Mouse (Mus musculus) embryonic facial prominence, embryonic 15.5 days (tissue): ENCODE measurements around the gene Unc80. TPM values are rescaled to one million over a fixed set of nuclear protein-coding genes. Genes with fewer than 3 reads are reported as not detected.
A peak's percentile ranks its signal among the peaks of the same experiment; 100 is the strongest.
"Not testable (repeated sequence)": the region's sequence is repeated elsewhere in the genome, so short reads cannot be mapped to it uniquely, and the experiment has no call there.

Experiments used
- ATAC-seq: fragments of 200-750 bp; cut with Nextera tagmentation; 2 replicates; pipeline ENCODE4 v1.8.0; 2017; ENCODE audit warnings: low read depth, moderate TSS enrichment; ENCODE audit not compliant: insufficient number of reproducible peaks, low FRiP score, low TSS enrichment
- H3K27ac ChIP-seq: fragments of 300-500 bp; sonication (generic); replicated peaks from 2 replicates; pipeline ENCODE4 v1.5.1; 2015; ENCODE audit warnings: mild to moderate bottlenecking, inconsistent platforms
- H3K27me3 ChIP-seq: fragments of 300-500 bp; sonication (generic); 2 replicates; pipeline ENCODE4 v1.6.1; 2015; ENCODE audit warnings: inconsistent platforms
- H3K36me3 ChIP-seq: fragments of 300-500 bp; sonication (generic); 2 replicates; pipeline ENCODE4 v1.6.1; 2015; ENCODE audit warnings: mild to moderate bottlenecking, inconsistent platforms
- H3K4me1 ChIP-seq: fragments of 300-500 bp; sonication (generic); 2 replicates; pipeline ENCODE4 v1.6.1; 2015; ENCODE audit warnings: inconsistent platforms
- H3K4me2 ChIP-seq: fragments of 300-500 bp; sonication (generic); replicated peaks from 2 replicates; pipeline ENCODE4 v1.6.1; 2015; ENCODE audit warnings: mild to moderate bottlenecking, inconsistent platforms
- H3K4me3 ChIP-seq: fragments of 300-500 bp; sonication (generic); replicated peaks from 2 replicates; pipeline ENCODE4 v1.5.1; 2015; ENCODE audit warnings: mild to moderate bottlenecking, inconsistent platforms
- H3K9ac ChIP-seq: fragments of 300-500 bp; sonication (generic); 2 replicates; pipeline ENCODE4 v1.6.1; 2015; ENCODE audit warnings: inconsistent platforms
- H3K9me3 ChIP-seq: fragments of 300-500 bp; sonication (generic); replicated peaks from 2 replicates; pipeline ENCODE4 v1.6.1; 2016; ENCODE audit warnings: inconsistent platforms
- WGBS: fragments of 180-500 bp; shearing (Covaris S2); methylation state at CpG from one replicate; pipeline ENCODE4 v1.1.7; 2015; 5-methylcytosine and 5-hydroxymethylcytosine counted together
- polyA plus RNA-seq: library from polyadenylated mRNA; unstranded; fragments of >200 nt; fragmentation: Nextera tagmentation; extraction: Ambion mirVana; gene quantifications from 2 replicates; pipeline ENCODE4 v1.2.1, GENCODE M21; 2015

The Unc80 gene
- polyA plus RNA-seq, 1 experiment from 2014 or later: 0.11 TPM

DNA sequence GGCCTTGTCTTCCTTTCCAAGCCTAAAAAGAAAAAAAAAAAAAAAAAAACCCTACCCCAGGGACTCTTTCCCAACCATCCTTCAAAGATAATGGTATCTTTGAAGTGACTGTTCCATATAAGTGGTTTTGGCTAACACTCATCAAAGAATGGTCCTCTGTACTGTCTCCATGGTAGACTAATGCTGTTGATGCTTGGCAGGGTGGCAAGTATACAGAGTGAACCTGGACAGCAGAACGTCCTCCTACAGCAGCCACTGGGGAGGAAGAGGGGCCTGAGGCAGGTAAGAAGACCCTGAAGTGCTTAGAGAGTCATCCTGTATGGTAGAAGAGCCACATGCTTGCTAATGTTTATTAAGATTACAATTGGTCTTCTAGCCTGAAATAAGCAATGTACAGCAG, 224.1 kb downstream of the Unc80 start:
- Histone ChIP-seq H3K9ac (no peak overlapping the region), H3K4me1 (no peaks in the 10 kb centered on the region), H3K36me3 (no peaks in the 10 kb centered on the region), H3K27me3 (no peaks in the 10 kb centered on the region), H3K4me2 (no peak overlapping the region), H3K4me3 (no peak overlapping the region), H3K9me3 (no peaks in the 10 kb centered on the region), H3K27ac (no peak overlapping the region)
- no peak for ATAC-seq
- 53% methylated on average over 1 of the region's 1 CpGs for WGBS

DNA sequence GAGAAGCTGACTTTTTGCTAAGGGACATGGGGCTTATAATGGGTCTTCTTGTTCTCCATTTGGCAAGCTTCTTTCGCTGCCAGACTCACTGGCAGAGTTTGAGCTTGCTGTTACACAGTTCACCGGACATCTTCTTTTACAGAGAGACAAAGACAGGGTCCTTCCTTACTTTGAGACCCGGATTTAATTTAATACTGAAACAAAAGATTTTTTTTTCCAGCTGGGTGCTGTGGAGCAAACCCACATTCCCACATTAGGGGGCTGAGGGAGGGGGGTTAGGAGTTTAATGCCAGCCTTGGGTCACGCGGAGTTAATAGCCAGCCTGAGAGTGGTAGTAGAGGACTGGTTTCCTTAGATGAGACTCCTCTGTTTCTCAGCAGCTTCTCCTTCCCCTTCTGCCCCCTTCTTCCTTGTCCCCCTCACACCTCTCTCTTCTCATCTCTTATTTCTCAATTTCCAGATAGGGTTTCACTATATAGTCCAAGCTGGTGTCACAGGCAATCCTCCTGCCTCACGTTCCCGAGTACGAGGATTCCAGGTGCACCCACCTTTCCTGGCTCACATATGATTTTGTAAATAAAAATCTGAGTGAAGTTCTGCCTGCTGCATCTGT, 224.7 kb downstream of the Unc80 start:
- ATAC-seq: no peak
- WGBS: 74% methylated on average over 8 of the region's 8 CpGs
- Histone ChIP-seq H3K9me3 (no peaks in the 10 kb centered on the region), H3K4me3 (no peak overlapping the region), H3K4me1 (no peaks in the 10 kb centered on the region), H3K36me3 (no peaks in the 10 kb centered on the region), H3K9ac (no peak overlapping the region), H3K27ac (no peak overlapping the region), H3K4me2 (no peak overlapping the region), H3K27me3 (no peaks in the 10 kb centered on the region)

DNA sequence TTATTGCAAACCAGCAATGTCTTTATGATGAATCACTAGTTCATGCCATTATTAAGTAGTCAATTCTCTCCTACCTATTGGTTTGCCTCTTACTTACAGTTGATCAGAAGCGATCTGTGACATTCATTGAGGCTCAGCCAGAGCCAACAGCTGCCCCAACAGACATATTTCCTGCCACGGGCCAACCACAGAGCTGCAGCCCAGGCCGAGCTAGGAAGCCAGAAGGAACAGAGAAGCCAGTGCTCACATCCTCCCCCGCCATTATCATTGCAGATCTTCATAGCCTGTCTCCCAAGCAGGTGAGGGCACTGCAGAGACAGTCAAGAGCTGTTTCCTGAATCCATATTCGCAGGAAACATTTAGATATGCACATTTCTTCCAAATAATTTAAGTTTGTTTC, 226.1 kb downstream of the Unc80 start:
- no peak overlapping the region for H3K27ac ChIP-seq
- no peaks in the 10 kb centered on the region for H3K4me1 ChIP-seq
- H3K4me2 ChIP-seq: no peak overlapping the region
- H3K36me3 ChIP-seq: no peaks in the 10 kb centered on the region
- H3K27me3 ChIP-seq: no peaks in the 10 kb centered on the region
- no peak for ATAC-seq
- H3K9me3 ChIP-seq: no peaks in the 10 kb centered on the region
- H3K4me3 ChIP-seq: no peak overlapping the region
- 79% methylated on average over 5 of the region's 5 CpGs for WGBS
- H3K9ac ChIP-seq: no peak overlapping the region

DNA sequence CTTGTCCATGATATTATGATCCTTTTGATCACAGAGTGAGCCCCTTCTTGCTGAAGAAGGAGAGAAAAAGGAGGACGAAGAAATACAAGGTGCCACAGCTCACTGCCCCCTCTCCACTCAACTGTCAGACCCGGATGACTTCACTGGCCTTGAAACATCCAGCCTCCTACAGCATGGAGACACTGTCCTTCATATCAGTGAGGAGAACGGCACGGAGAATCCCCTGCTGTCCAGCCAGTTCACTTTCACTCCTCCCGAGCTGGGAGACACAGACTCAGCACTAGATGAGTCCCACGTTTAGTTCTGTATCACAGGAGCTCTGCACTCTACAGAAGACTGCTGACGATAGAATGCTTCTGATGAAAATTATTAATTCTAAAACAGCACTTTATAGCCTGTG, 227.1 kb downstream of the Unc80 start:
- 64% methylated on average over 7 of the region's 7 CpGs for WGBS
- no peak overlapping the region for H3K4me3 ChIP-seq
- H3K27me3 ChIP-seq: no peaks in the 10 kb centered on the region
- no peaks in the 10 kb centered on the region for H3K4me1 ChIP-seq
- no peak overlapping the region for H3K27ac ChIP-seq
- H3K36me3 ChIP-seq: no peaks in the 10 kb centered on the region
- H3K9me3 ChIP-seq: no peaks in the 10 kb centered on the region
- no peak for ATAC-seq
- H3K9ac ChIP-seq: no peak overlapping the region
- H3K4me2 ChIP-seq: no peak overlapping the region

DNA sequence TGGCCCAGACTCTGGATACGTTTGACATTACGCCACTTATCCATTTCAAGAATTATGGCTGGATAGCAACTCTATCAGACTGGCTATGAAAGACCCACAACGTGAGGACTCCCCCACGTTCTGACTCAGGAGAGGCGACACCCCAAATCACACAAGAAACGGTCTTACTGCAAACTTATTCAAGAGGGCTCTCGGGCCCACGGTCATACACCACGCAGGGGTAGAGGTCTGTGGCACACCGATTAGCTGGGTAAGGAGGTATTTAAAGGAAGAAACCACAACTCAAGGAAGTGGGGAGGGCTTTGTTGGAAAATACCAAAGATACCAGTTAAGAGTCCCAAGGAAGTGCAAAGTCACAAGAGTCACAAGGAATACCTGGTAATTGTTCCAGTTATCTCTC, 231.5 kb downstream of the Unc80 start:
- H3K27ac ChIP-seq, H3K27me3 ChIP-seq, H3K4me3 ChIP-seq, H3K4me2 ChIP-seq, H3K9ac ChIP-seq, H3K36me3 ChIP-seq, H3K9me3 ChIP-seq, H3K4me1 ChIP-seq, ATAC-seq: not testable (repeated sequence)
- WGBS: 90% methylated on average over 10 of the region's 10 CpGs

DNA sequence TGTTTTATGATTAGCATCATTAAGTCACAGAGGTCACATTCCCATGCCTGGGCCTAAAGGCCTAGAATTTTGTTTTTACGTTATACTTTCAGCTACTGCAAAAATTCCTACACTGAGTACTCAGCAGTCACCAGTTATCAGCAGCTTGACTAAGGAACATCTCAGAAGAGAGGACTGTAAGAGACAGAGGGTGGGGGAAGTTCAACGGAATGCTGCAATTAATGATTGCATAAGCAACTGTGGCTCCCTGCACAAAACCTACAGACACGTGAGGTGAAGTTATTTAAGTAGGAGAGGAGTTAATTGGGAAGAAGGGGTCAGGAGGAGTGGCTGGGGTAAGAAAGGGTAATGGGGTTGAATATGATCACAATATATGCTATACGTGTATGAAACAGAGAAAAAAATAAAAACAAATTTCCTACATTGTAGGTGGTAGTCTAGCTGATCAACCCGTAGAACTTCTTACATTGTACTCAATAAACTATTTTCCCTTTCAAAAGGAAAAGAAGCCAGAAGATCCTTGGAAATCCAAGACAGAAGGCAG, 232.1 kb downstream of the Unc80 start:
- no peak overlapping the region for H3K9ac ChIP-seq
- H3K4me3 ChIP-seq: peak overlapping the region; percentile 88
- no peaks in the 10 kb centered on the region for H3K9me3 ChIP-seq
- WGBS: 40% methylated on average over 5 of the region's 5 CpGs
- peak overlapping the region; percentile 56 for H3K4me2 ChIP-seq
- H3K4me1 ChIP-seq: peaks cover 5% of the 10 kb centered on the region; the same call in 1 of the 2 replicates
- H3K27me3 ChIP-seq: no peaks in the 10 kb centered on the region
- H3K27ac ChIP-seq: no peak overlapping the region
- no peak for ATAC-seq
- H3K36me3 ChIP-seq: no peaks in the 10 kb centered on the region

DNA sequence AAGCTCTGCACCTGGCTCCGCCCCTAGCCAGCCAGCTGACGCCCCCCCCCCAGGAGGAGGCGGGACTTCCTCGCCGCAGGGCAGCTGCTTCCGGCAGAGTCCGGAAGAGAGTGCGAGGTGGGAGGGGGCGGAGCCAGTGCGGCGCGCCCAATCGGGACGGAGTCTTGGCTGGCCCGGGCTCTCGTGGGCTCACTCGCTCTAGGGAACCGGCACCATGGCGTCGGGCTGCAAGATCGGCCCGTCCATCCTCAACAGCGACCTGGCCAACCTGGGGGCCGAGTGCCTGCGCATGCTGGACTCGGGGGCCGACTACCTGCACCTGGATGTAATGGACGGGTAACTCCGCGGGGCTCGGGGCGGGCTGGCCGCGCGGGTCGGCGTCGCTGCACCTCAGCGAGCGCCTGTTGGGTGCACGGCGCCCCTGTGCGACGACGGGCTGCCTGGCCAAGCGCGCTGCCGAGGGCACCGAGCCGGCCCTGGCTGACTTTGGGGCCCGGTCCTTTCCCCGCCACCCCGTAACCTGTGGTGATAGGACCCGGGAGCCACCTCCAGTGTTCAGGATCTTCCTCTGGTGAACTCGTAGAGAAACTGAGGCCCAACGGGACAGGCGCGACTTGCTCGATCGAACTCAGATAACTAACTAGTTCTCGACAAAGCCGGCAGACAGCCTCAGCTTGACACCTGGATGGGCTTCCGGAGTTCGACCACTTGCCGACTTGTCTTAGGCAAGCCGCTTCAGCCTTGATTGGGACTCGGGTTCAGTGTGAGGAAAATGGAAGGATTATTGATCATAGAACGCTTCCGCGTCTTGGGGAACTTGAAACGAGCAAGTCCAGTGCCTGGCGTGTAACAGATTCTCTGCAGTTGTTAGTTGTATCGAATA, 232.8 kb downstream of the Unc80 start, which contains the start of gene Rpe:
TSS of gene Rpe (plus strand) at position 139 of the 883 bp plus-strand sequence.
- Histone ChIP-seq H3K9ac (peak within 1 kb of the TSS; percentile 59), H3K4me2 (peak within 1 kb of the TSS; percentile 56), H3K27ac (peak within 1 kb of the TSS; percentile 85), H3K9me3 (no peaks in the 10 kb centered on the region), H3K36me3 (no peaks in the 10 kb centered on the region), H3K27me3 (no peaks in the 10 kb centered on the region), H3K4me1 (peaks cover 5% of the 10 kb centered on the region; the same call in 1 of the 2 replicates), H3K4me3 (peak within 1 kb of the TSS; percentile 88)
- peak; percentile 100 for ATAC-seq
- WGBS: under 1% methylated on average over 73 of the region's 73 CpGs

DNA sequence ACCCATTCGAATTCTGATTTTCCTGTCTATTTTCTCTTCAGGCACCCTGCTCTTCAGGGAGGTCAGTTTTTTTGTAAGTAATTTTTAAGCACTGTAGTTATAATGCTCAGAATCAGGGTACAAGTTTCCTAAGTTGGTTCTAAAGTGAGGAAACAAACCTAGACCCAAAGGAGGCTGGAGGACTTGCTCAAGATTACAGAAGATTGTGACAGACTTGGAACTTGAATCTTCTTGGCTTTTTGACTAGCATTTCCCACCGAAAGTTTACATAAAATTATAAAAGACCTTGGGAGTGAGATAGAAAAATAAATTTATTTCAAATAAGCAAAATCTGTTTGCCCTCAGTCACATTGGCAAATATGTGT, 233.4 kb downstream of the Unc80 start:
- Histone ChIP-seq H3K4me1 (peaks cover 5% of the 10 kb centered on the region; the same call in 1 of the 2 replicates), H3K9ac (peak overlapping the region; percentile 59), H3K9me3 (no peaks in the 10 kb centered on the region), H3K4me3 (peak overlapping the region; percentile 88), H3K4me2 (peak overlapping the region; percentile 56), H3K27ac (no peak overlapping the region), H3K36me3 (0 out of 2 replicates have a peak, but pooled peaks cover 2% of the 10 kb centered on the region), H3K27me3 (no peaks in the 10 kb centered on the region)
- no peak for ATAC-seq
- WGBS: 32% methylated on average over 2 of the region's 2 CpGs

DNA sequence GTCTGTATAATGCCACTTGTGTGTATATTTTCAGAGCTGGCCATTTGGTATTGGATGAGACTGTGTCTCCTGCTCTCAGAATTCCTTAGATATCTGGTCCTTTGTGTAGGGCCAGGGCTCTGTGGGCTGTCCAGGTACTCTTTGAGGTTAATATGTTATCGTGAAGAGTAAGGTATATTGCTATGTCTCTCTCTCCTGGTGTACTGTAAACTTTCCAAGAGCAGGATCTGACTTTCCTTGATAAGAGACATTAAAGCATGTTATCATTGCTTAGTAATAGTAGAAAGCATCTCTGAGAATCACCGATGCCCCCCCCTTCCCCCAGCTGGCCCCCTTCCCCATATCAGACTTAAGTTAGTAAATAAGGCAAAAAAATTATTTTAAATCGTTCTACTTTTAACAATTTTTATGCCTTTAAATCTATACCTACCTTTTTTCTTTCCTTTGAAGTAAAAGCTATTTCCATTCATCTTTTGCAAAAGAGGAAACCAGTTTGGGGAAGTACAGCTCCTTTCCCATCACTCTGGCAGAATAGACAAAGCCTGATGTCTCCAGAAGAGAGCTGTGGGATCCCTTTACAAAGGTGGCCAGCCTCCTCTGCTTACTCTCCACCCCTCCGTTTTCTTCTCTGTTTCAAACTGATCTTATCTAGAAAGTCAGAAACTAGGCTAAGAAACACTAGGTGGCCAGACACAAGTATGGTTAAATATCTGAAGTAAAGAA, 234.6 kb downstream of the Unc80 start:
- Histone ChIP-seq H3K9ac (no peak overlapping the region), H3K36me3 (0 out of 2 replicates have a peak, but pooled peaks cover 7% of the 10 kb centered on the region), H3K4me2 (no peak overlapping the region), H3K27me3 (no peaks in the 10 kb centered on the region), H3K4me3 (no peak overlapping the region), H3K27ac (no peak overlapping the region), H3K9me3 (no peaks in the 10 kb centered on the region), H3K4me1 (peaks cover 5% of the 10 kb centered on the region; the same call in 1 of the 2 replicates)
- no peak for ATAC-seq
- 80% methylated on average over 4 of the region's 4 CpGs for WGBS

DNA sequence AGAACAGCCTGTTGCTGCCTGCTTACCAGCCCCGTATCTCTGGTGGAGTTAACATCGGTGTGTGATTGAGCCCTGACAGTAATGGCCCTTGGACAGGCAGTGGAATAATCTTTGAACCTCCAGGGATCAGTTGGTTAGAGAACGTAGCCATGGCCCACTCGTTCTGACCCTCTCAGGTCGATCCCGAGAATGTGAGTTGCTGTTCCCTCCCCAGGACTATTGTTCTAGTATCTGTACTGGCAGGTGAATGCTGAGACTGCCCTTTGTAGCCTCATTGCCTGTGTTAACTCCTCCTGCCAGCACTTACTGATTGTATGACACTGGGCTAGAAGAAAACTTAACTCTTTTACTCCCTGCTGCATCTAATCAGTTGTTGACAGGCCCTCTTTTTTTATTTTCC, 236.4 kb downstream of the Unc80 start:
- Histone ChIP-seq H3K27ac (no peak overlapping the region), H3K9ac (no peak overlapping the region), H3K27me3 (no peaks in the 10 kb centered on the region), H3K4me3 (no peak overlapping the region), H3K9me3 (no peaks in the 10 kb centered on the region), H3K4me1 (peaks cover 5% of the 10 kb centered on the region; the same call in 1 of the 2 replicates), H3K36me3 (0 out of 2 replicates have a peak, but pooled peaks cover 16% of the 10 kb centered on the region), H3K4me2 (no peak overlapping the region)
- 73% methylated on average over 6 of the region's 6 CpGs for WGBS
- no peak for ATAC-seq

DNA sequence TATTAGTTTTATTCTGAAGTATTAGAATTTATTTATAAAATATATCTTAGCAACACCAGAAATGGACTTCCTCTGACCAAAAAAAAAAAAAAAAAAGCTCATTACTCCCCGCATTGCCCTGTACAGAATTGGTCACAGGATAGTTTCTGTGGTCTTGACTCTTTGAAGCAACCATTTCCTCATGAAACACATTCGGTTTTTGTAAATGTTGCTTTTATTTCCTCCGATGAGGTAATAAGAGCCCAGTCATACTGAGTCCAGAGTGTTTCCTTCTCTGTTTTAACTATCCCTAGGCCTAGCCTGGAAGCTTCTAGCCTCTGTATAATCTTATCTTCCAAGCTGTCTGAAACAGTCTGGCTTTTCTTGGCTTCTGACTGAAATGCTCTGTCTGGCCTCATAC, 244.7 kb downstream of the Unc80 start:
- ATAC-seq: no peak
- 93% methylated on average over 3 of the region's 3 CpGs for WGBS
- H3K27ac ChIP-seq: no peak overlapping the region
- no peaks in the 10 kb centered on the region for H3K4me1 ChIP-seq
- H3K4me2 ChIP-seq: no peak overlapping the region
- no peaks in the 10 kb centered on the region for H3K27me3 ChIP-seq
- no peak overlapping the region for H3K9ac ChIP-seq
- no peak overlapping the region for H3K4me3 ChIP-seq
- peaks cover 38% of the 10 kb centered on the region for H3K36me3 ChIP-seq
- no peaks in the 10 kb centered on the region for H3K9me3 ChIP-seq
